Mouse (Mus musculus) skeletal muscle tissue, postnatal 0 days (tissue): ENCODE measurements around the gene Ddx54. TPM values are rescaled to one million over a fixed set of nuclear protein-coding genes. Genes with fewer than 3 reads are reported as not detected.

Source experiments
- polyA plus RNA-seq: library from polyadenylated mRNA; unstranded; fragments of >200 nt; fragmentation: Nextera tagmentation; extraction: Ambion mirVana; gene quantifications from 2 replicates; pipeline ENCODE4 v1.2.1, GENCODE M21; 2015

Gene Ddx54
- 15.5 and 16.5 TPM in 2 replicates for polyA plus RNA-seq

GRCm38 (mm10) chr5:120612442-120612821 lies at the start of gene Ddx54, which contains the start of gene Rita1:
Ddx54 (plus strand) TSS chr5:120612739.
Rita1 (minus strand) TSS chr5:120612589.

GRCm38 (mm10) chr5:120588569-120589094 lies 23.9 kb upstream of the Ddx54 start, which contains the start of the genes Tpcn1 and Iqcd:
Tpcn1 (minus strand) TSS chr5:120588673.
Iqcd (plus strand) TSS chr5:120589016.

GRCm38 (mm10) chr5:120634131-120634530 lies 21.6 kb downstream of the Ddx54 start, which contains the start of gene Cfap73:
Cfap73 (minus strand) TSS chr5:120634235.

GRCm38 (mm10) chr5:120648569-120649373 lies 36.2 kb downstream of the Ddx54 start, which contains the start of gene Rasal1:
Rasal1 (plus strand) TSS chr5:120648812.

Other genes starting within 250 kb of the Ddx54 start
- gene Lhx5, start 181.0 kb upstream of the Ddx54 start, polyA plus RNA-seq: not detected in 2 replicates
- gene Sdsl, start 139.9 kb upstream of the Ddx54 start, polyA plus RNA-seq: 0.15 and 0.38 TPM in 2 replicates
- not detected in 2 replicates for gene Sds, start 136.2 kb upstream of the Ddx54 start, polyA plus RNA-seq
- gene Plbd2, start 109.1 kb upstream of the Ddx54 start, polyA plus RNA-seq: 45.5 and 49.0 TPM in 2 replicates
- 11.8 and 14.4 TPM in 2 replicates for gene Slc8b1, start 101.6 kb upstream of the Ddx54 start, polyA plus RNA-seq
- 22.4 and 22.6 TPM in 2 replicates for gene Tpcn1, start 24.1 kb upstream of the Ddx54 start, polyA plus RNA-seq
- 0.11 and 0.17 TPM in 2 replicates for gene Iqcd, start 23.7 kb upstream of the Ddx54 start, polyA plus RNA-seq
- gene Rita1, start 150 bp upstream of the Ddx54 start, polyA plus RNA-seq: 5.2 and 7.4 TPM in 2 replicates
- gene Cfap73, start 21.5 kb downstream of the Ddx54 start, polyA plus RNA-seq: not detected in 2 replicates
- gene Rasal1, start 36.1 kb downstream of the Ddx54 start, polyA plus RNA-seq: 0.22 TPM in 2 replicates
- 0.62 and 0.68 TPM in 2 replicates for gene Dtx1, start 99.2 kb downstream of the Ddx54 start, polyA plus RNA-seq
- 0.94 and 1.2 TPM in 2 replicates for gene Oas2, start 137.1 kb downstream of the Ddx54 start, polyA plus RNA-seq
- 0.14 and 0.37 TPM in 2 replicates for gene Oas3, start 164.9 kb downstream of the Ddx54 start, polyA plus RNA-seq
- 0.08 and 0.23 TPM in 2 replicates for gene Oas1e, start 182.8 kb downstream of the Ddx54 start, polyA plus RNA-seq
- 0.28 and 0.45 TPM in 2 replicates for gene Oas1c, start 199.8 kb downstream of the Ddx54 start, polyA plus RNA-seq
- gene Oas1f, start 234.6 kb downstream of the Ddx54 start, polyA plus RNA-seq: 0.74 TPM in 1 of 2 replicates, not detected in the other
- not detected in 2 replicates for gene Oas1h, start 248.7 kb downstream of the Ddx54 start, polyA plus RNA-seq